In genomic region chr6:145069921-145070320, GRCm38 (mm10) we compare ENCODE assay signal across 14 mouse cellular contexts. TPM values are rescaled to one million over a fixed set of nuclear protein-coding genes. Genes with fewer than 3 reads are reported as not detected.
"Had no signal": no experiment of that assay in that cellular context is flagged by ENCODE, and none has a peak within 500 bp of the region (broad histone marks: within the 10 kb centered on the region; RNA-seq: fewer than 3 reads in every experiment).

No protein-coding gene starts in this region.

- ATAC-seq: lung, postnatal 0 days; midbrain, embryonic 13.5 days; midbrain, embryonic 15.5 days had no signal

- DNase-seq: lung, adult 2 months; lung, postnatal 14 days; lung, postnatal 36 days; retina, postnatal 1 day; right cerebral cortex, adult 18-20 months; right cerebral cortex, postnatal 25 days; thymus, adult 2 months; thymus, postnatal 25 days; thymus, postnatal 4 days had no signal

RNA-seq across cellular contexts. Expression of gene Bcat1, which starts 6.1 kb away (rescaled TPM):
- total RNA-seq: monocyte, adult 5-6 weeks; neutrophil, adult 5-6 weeks had no signal
